Mouse (Mus musculus) megakaryocyte, embryonic 14.5 days (primary cell): ENCODE results near the gene Zfp775.

ENCODE experiments used
- FLI1 ChIP-seq: IDR thresholded peaks from 2 replicates; pipeline ENCODE4 v1.6.1; 2012; ENCODE audit warnings: low read length, inconsistent platforms, mixed read lengths
- GATA1 ChIP-seq: IDR thresholded peaks from 3 replicates; pipeline ENCODE4 v1.6.1; 2012; ENCODE audit warnings: mixed read lengths, low read length, inconsistent platforms, borderline replicate concordance

GRCm38 (mm10) chr6:48635105-48635504, 33.2 kb downstream of the Zfp775 start:
- no peak for TF ChIP-seq GATA1
- TF ChIP-seq FLI1, result no peak
